Mouse (Mus musculus): Measurements from ENCODE around the gene Sec24b. TPM values are rescaled to one million over a fixed set of nuclear protein-coding genes. Genes with fewer than 3 reads are reported as not detected.

The Sec24b gene
- 10 to 100 TPM; 62.2 to 69.4 TPM for total RNA-seq (2023)

DNA sequence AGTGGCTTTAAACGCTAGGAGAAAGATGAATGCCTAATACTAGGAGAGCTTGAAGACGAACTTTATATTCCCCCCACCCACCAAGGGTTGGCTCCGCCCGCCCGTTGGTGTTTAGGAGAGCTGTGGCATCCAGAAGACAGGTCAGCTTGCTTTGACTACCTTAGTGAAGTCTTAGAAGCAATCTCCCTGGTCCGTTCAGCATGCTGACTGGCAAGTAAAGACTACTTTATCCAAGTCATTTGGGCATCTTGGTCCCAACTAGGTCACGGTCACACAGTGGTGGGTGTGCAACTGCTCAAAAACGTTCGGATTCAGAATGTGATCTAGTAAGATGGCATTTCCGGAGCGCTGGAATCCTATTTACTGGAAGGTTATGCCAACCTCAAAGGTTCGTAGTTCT, at the start of gene Sec24b:
Gene Sec24b, minus strand, starts transcription at position 273 of the 400 bp plus-strand sequence.

DNA sequence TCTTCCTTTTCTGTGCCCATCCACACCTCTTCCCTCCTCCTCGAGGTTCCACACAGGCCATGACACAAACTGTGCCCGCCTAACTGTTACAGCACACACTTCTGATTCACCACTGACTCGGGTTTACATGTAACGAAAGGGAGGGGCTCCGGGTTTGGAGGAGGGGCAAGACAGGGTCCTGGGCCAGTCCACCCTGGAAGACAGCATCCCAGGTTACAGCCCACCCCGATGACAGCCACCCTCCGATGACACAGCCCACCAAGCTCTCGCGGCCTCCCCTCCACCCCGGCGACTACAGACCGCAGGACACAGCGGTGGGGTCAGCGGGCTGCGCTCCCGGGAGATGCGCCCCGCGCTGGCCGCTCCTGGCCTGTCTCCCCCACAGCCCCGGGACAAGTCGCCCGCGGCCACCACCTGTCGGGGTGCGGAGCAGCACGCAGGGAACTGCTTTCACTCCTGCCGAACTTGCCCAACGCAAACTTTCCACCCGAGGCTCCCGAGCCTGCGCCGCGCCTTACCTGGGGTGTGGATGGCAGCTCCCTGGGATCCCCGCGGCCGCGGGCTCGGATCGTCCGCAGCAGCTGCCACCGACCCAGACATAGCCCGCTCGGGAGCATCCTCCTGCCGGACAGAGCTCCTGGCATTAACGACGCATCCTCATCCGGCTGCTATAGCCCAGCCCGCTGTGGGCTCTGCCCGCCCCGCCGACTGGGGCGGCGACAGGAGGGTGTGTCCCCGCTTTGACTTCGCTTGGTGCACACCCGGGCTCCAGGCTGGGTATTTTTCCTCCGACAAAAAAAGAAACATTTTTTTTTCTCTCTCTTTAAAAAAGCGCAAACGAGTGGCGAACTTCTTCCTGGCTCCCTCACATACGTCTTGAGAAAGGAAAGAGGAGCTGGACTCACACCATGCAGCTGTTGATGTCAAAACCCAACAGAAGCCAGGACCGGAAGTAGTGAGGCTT, 91.6 kb downstream of the Sec24b start, which contains the start of gene Mcub:
Gene Mcub, minus strand, starts transcription at position 775 of the 964 bp plus-strand sequence.

Other genes with a start within 250 kb of the Sec24b start
- under 1 TPM in 1 of 2 experiments, not detected in 1; 0.22 TPM for gene Rrh, start 239.0 kb downstream of the Sec24b start, total RNA-seq (2023)
- gene Gar1, start 230.2 kb downstream of the Sec24b start, total RNA-seq (2023): 10 to 100 TPM; 24.3 to 27.6 TPM
- not detected for gene Cfi, start 225.7 kb downstream of the Sec24b start, total RNA-seq (2023)
- 10 to 100 TPM in 1 of 2 experiments, 1 to 10 TPM in 1; 9.8 to 10.6 TPM for gene Pla2g12a, start 182.9 kb downstream of the Sec24b start, total RNA-seq (2023)
- 10 to 100 TPM in 1 of 2 experiments, 1 to 10 TPM in 1; 9.2 to 10.1 TPM for gene Casp6, start 160.1 kb downstream of the Sec24b start, total RNA-seq (2023)
- 10 to 100 TPM; 30.8 to 32.2 TPM for gene Mcub, start 91.3 kb downstream of the Sec24b start, total RNA-seq (2023)
- gene Col25a1, start 69.9 kb upstream of the Sec24b start, total RNA-seq (2023): under 1 TPM; 0.07 to 0.22 TPM